Mouse (Mus musculus) testis, adult 2 months (tissue): ENCODE measurements around the gene Opa1.

Experiments used
- CTCF ChIP-seq: fragments of 200-500 bp; IDR thresholded peaks from 2 replicates; pipeline ENCODE4 v1.5.1; 2012; ENCODE audit warnings: low read depth, mild to moderate bottlenecking, inconsistent platforms, low read length, moderate library complexity; ENCODE audit not compliant: control insufficient read depth, insufficient read depth, insufficient replicate concordance
- POLR2A ChIP-seq: fragments of 200-500 bp; IDR thresholded peaks from 2 replicates; pipeline ENCODE4 v1.6.1; 2012; ENCODE audit warnings: low read depth, mild to moderate bottlenecking, inconsistent platforms, low read length, moderate library complexity; ENCODE audit not compliant: control insufficient read depth

- TF ChIP-seq CTCF (no peak), POLR2A (no peak)
Observed at GRCm38 (mm10) chr16:29684111-29684510, 105.0 kb downstream of the Opa1 start.
